Mouse (Mus musculus): Measurements from ENCODE around the gene Rpl10. TPM values are rescaled to one million over a fixed set of nuclear protein-coding genes. Genes with fewer than 3 reads are reported as not detected.

Rpl10 gene
- polyA plus RNA-seq (2012; rRNA removed) = 942 and 1,216 TPM in 2 replicates
- 522 and 532 TPM in 2 replicates for polyA plus RNA-seq (2014; fragmentation: Nextera tagmentation; extraction: Ambion mirVana)

DNA sequence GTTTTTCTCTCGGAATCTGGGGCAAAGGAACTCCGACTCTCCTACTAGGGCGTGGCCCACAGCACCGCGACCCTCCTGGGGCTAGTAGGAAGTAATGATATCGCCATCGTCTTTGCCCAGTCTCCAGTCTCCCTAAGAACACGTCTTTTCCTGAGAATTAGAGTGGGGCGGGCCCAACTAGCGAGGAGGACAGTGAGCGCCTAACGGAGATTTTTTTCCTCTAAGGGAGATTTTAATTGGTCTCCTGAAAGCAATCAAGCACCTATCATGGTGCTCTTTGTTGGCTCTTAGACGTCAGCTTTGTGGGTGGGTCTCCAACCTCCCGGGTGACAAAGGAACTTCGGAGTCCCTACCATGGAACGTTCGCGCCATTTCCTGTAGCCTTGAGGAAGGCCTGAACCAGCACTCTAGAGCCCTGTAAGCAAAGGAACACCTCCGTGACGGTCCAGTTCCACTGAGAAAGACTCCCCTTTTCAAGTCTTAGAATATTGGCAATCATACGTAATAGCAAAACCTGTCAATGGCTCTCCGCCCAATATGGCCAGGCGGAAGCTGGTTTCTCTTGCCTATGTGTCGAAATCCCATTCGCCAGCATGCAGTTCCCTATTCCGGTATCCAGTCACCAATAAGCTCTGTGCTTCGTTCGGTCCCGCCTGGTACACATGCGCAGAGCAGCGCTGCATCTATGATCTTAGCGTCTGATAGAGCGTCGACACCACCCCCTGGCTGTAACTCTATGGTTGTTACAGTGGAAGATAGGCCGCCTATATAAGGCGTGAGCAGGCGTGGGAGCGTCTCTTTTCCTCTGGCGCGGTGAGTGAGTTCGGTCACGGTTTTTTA is at the start of gene Rpl10:
Gene Rpl10 (plus strand): TSS at position 751 of the 840 bp plus-strand sequence.
- Histone ChIP-seq H3K27ac (peak within 1 kb of the TSS; percentile 89), H3K4me1 (replicated peaks; ENCODE audit: control insufficient read depth in 2 of 2, insufficient read depth in 2 of 2, low read length in 1 of 2) (peaks cover 3 to 7% of the 10 kb centered on the region in 2 experiments; a peak in 3 of 4 replicates), H3K27me3 (ENCODE audit: control insufficient read depth, insufficient read depth, low read length) (no peaks in the 10 kb centered on the region), H3K36me3 (replicated peaks; ENCODE audit: control insufficient read depth, insufficient read depth, low read depth) (peaks cover 10% of the 10 kb centered on the region; the same call in 1 of the 2 replicates), H3K9me3 (ENCODE audit: control insufficient read depth, low read length) (no peaks in the 10 kb centered on the region), H3K4me2 (ENCODE audit: low read depth) (peak within 1 kb of the TSS; percentile 75), H3K9ac (replicated peaks) (peak within 1 kb of the TSS; percentile 88), H3K4me3 (ENCODE audit: insufficient read depth in 1 of 2, low read depth in 2 of 2, low read length in 2 of 2) (peak within 1 kb of the TSS; percentile 72 to 99)
- 13% methylated on average over 42 of the region's 42 CpGs for WGBS (ENCODE audit: insufficient replicate concordance)
- peak; percentile 31 for TF ChIP-seq EP300 (IDR thresholded peaks at IDR 0.05; ENCODE audit: low read depth)
- TF ChIP-seq CTCF (IDR thresholded peaks at IDR 0.05; ENCODE audit: low read depth) = peak; percentile 60
- DNase-seq (ENCODE audit: low read depth in 3 of 3, low spot score in 3 of 3) = peak; percentile 91 to 93 (median 93)
- ATAC-seq (ENCODE audit: insufficient read depth) = peak; percentile 92

DNA sequence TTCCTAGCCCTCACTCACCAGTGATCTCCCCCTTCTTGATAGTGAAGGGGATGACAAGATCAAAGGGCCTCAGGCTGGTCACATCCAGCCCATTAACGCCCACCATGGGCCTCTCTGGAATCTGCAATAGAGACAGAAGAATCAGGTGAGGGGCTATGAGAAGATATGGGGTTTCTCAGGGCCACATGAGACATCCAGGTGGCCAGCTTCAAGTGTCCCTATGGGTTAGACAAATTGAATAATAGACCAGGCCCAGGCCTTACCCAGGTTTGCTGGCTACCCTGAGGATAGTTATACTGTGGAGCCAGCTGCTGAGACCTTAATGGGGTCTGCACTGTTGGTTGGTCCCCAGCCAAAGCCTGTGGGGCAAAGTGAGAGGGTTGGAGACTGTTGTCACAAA is 40.6 kb upstream of the Rpl10 start:
- WGBS (ENCODE audit: insufficient replicate concordance) = 58% methylated on average over 1 of the region's 1 CpGs
- Histone ChIP-seq H3K9me3 (ENCODE audit: control insufficient read depth, low read length) (no peaks in the 10 kb centered on the region), H3K4me3 (ENCODE audit: insufficient read depth in 1 of 2, low read depth in 2 of 2, low read length in 2 of 2) (no peak overlapping the region), H3K27me3 (ENCODE audit: control insufficient read depth, insufficient read depth, low read length) (no peaks in the 10 kb centered on the region), H3K9ac (replicated peaks) (no peak overlapping the region), H3K4me2 (ENCODE audit: low read depth) (no peak overlapping the region), H3K27ac (no peak overlapping the region), H3K36me3 (replicated peaks; ENCODE audit: control insufficient read depth, insufficient read depth, low read depth) (no peaks in the 10 kb centered on the region), H3K4me1 (replicated peaks; ENCODE audit: control insufficient read depth in 2 of 2, insufficient read depth in 2 of 2, low read length in 1 of 2) (no peaks in the 10 kb centered on the region)
- TF ChIP-seq EP300 (IDR thresholded peaks at IDR 0.05; ENCODE audit: low read depth) (no peak), CTCF (IDR thresholded peaks at IDR 0.05; ENCODE audit: low read depth) (no peak)
- DNase-seq (ENCODE audit: low read depth in 3 of 3, low spot score in 3 of 3) (no peak), ATAC-seq (ENCODE audit: insufficient read depth) (no peak)

DNA sequence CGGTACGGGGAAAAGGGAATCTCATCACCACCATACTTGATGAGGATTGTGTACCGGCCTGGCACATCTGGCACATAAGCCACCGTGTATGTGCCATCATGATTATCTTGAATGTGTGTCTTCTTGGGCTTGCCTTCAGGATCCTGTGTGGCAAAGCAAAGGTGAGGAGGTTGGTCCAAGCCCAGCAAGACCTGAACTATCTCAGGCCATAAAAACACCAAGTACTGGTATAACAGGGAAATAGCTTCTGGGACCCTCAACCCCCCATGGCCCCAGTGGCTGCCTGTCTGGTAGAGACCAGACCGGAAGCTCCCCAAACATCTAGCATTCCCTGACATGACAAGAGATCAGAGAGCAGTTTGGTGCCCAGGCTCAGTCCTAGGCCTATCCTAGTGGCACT is 37.4 kb upstream of the Rpl10 start:
- WGBS (ENCODE audit: insufficient replicate concordance) = 85% methylated on average over 5 of the region's 5 CpGs
- Histone ChIP-seq H3K4me2 (ENCODE audit: low read depth) (no peak overlapping the region), H3K9me3 (ENCODE audit: control insufficient read depth, low read length) (no peaks in the 10 kb centered on the region), H3K4me3 (ENCODE audit: insufficient read depth in 1 of 2, low read depth in 2 of 2, low read length in 2 of 2) (no peak overlapping the region), H3K27me3 (ENCODE audit: control insufficient read depth, insufficient read depth, low read length) (no peaks in the 10 kb centered on the region), H3K36me3 (replicated peaks; ENCODE audit: control insufficient read depth, insufficient read depth, low read depth) (no peaks in the 10 kb centered on the region), H3K4me1 (replicated peaks; ENCODE audit: control insufficient read depth in 2 of 2, insufficient read depth in 2 of 2, low read length in 1 of 2) (no peaks in the 10 kb centered on the region), H3K27ac (no peak overlapping the region), H3K9ac (replicated peaks) (no peak overlapping the region)
- no peak for TF ChIP-seq EP300 (IDR thresholded peaks at IDR 0.05; ENCODE audit: low read depth)
- ATAC-seq (ENCODE audit: insufficient read depth) = no peak
- DNase-seq (ENCODE audit: low read depth in 3 of 3, low spot score in 3 of 3) = no peak

DNA sequence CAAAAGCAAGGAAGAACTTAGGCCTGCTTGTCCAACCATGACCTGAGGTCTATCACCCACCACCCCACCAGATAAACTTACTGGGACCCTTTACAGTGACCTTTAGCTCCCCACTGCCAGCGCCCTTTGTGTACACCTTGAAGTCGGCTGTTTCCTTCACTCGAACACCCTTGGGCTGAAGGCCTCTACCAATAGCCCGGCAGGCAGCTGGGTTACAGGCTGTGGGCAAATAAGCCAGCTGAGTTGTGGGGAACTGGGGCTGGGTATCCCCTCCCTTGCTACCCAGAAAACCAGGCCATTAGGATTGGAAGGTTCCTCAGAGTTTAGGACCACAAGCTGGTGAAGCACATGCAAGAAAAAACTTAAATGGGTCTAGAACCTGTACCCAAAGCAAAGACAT is 30.3 kb upstream of the Rpl10 start:
- 79% methylated on average over 4 of the region's 4 CpGs for WGBS (ENCODE audit: insufficient replicate concordance)
- DNase-seq (ENCODE audit: low read depth in 3 of 3, low spot score in 3 of 3) = no peak
- no peak overlapping the region for H3K4me3 ChIP-seq (ENCODE audit: insufficient read depth in 1 of 2, low read depth in 2 of 2, low read length in 2 of 2)
- no peak overlapping the region for H3K4me2 ChIP-seq (ENCODE audit: low read depth)
- no peaks in the 10 kb centered on the region for H3K27me3 ChIP-seq (ENCODE audit: control insufficient read depth, insufficient read depth, low read length)
- H3K9ac ChIP-seq (replicated peaks) = no peak overlapping the region
- no peak for TF ChIP-seq EP300 (IDR thresholded peaks at IDR 0.05; ENCODE audit: low read depth)
- H3K36me3 ChIP-seq (replicated peaks; ENCODE audit: control insufficient read depth, insufficient read depth, low read depth) = no peaks in the 10 kb centered on the region
- H3K4me1 ChIP-seq (replicated peaks; ENCODE audit: control insufficient read depth in 2 of 2, insufficient read depth in 2 of 2, low read length in 1 of 2) = peaks cover 10 to 12% of the 10 kb centered on the region in 2 experiments
- ATAC-seq (ENCODE audit: insufficient read depth) = no peak
- no peaks in the 10 kb centered on the region for H3K9me3 ChIP-seq (ENCODE audit: control insufficient read depth, low read length)
- no peak overlapping the region for H3K27ac ChIP-seq

DNA sequence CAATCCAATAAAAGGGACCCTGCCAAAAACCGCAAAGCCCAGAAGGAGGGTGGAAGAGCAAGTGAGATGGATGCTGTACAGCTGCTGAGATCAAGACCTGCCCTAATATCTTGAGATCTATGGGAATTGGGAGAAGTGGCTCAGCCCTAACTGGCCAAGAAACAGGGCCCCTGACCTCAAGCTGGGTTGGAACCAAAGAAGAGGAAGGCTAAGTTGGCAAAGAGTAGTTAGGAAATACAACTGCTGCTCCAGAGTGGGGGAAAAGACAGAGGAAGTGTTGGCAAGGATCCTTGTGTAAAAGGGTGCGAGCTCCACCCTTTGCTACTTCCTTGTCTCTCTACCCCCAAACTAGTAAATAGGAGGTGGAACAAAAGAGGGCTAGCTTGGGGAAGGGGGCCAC is 27.2 kb upstream of the Rpl10 start:
- WGBS (ENCODE audit: insufficient replicate concordance) = 44% methylated on average over 2 of the region's 2 CpGs
- Histone ChIP-seq H3K27ac (no peak overlapping the region; the same call in 1 of the 2 replicates), H3K36me3 (replicated peaks; ENCODE audit: control insufficient read depth, insufficient read depth, low read depth) (no peaks in the 10 kb centered on the region), H3K27me3 (ENCODE audit: control insufficient read depth, insufficient read depth, low read length) (no peaks in the 10 kb centered on the region), H3K4me3 (ENCODE audit: insufficient read depth in 1 of 2, low read depth in 2 of 2, low read length in 2 of 2) (no peak overlapping the region), H3K9ac (replicated peaks) (no peak overlapping the region), H3K4me2 (ENCODE audit: low read depth) (peak overlapping the region; percentile 83), H3K9me3 (ENCODE audit: control insufficient read depth, low read length) (no peaks in the 10 kb centered on the region), H3K4me1 (replicated peaks; ENCODE audit: control insufficient read depth in 2 of 2, insufficient read depth in 2 of 2, low read length in 1 of 2) (peaks cover 10 to 14% of the 10 kb centered on the region in 2 experiments)
- DNase-seq (ENCODE audit: low read depth in 3 of 3, low spot score in 3 of 3) = no peak
- no peak for ATAC-seq (ENCODE audit: insufficient read depth)
- no peak for TF ChIP-seq EP300 (IDR thresholded peaks at IDR 0.05; ENCODE audit: low read depth)
- no peak for TF ChIP-seq CTCF (IDR thresholded peaks at IDR 0.05; ENCODE audit: low read depth)
